Mouse (Mus musculus): ENCODE data around the gene Nfe2.

The Nfe2 gene

GRCm38 (mm10) chr15:103214149-103214548, 44.1 kb downstream of the Nfe2 start:
- DNase-seq, result no peak

GRCm38 (mm10) chr15:103205156-103205555, 53.0 kb downstream of the Nfe2 start:
- DNase-seq, result no peak

GRCm38 (mm10) chr15:103202088-103202793, 56.0 kb downstream of the Nfe2 start:
- DNase-seq, result no peak

All from thymus, adult 18-20 months (tissue).